In genomic region chr6:84579508-84579907, GRCm38 (mm10) we compare ENCODE assay signal across 20 mouse cellular contexts. TPM values are rescaled to one million over a fixed set of nuclear protein-coding genes. Genes with fewer than 3 reads are reported as not detected.
DNase-seq lines count a peak whose midpoint lies in the region; ATAC-seq lines count a peak whose summit lies in the region.
"Had no signal": no experiment of that assay in that cellular context is flagged by ENCODE, and none has a peak within 500 bp of the region (broad histone marks: within the 10 kb centered on the region; RNA-seq: fewer than 3 reads in every experiment).

No protein-coding gene starts in this region.

- no peak for DNase-seq in midbrain, embryonic 14.5 days
- DNase-seq in Muller cell, postnatal 12 days (ENCODE audit: inconsistent ontology term) = peak; percentile 42
- no peak for DNase-seq in urinary bladder, postnatal 14 days (ENCODE audit: low spot score)
- DNase-seq in layer of hippocampus, postnatal 14 days (ENCODE audit: low spot score in 2 of 2) = no peak
- no peak for DNase-seq in left cerebral cortex, postnatal 4 days
- DNase-seq: adrenal gland, adult 8-10 months; adrenal gland, postnatal 25 days; cerebellum, adult 11-12 months; gastrocnemius, postnatal 25 days had no signal

- H3K36me3 ChIP-seq in midbrain, embryonic 14.5 days (ENCODE audit: control insufficient read depth, insufficient read depth, low read length) = no peaks in the 10 kb centered on the region
- no peaks in the 10 kb centered on the region for H3K36me3 ChIP-seq in midbrain, embryonic 13.5 days
- peaks cover 92% of the 10 kb centered on the region for H3K36me3 ChIP-seq in limb, embryonic 12.5 days
- H3K36me3 ChIP-seq: forebrain, embryonic 12.5 days; forebrain, embryonic 15.5 days; heart, embryonic 12.5 days; heart, embryonic 15.5 days had no signal

- 0 out of 2 replicates have a peak overlapping the region, but pooled peaks have one; percentile 3 for H3K9ac ChIP-seq in midbrain, embryonic 14.5 days (replicated peaks; ENCODE audit: low read length)
- no peak overlapping the region for H3K9ac ChIP-seq in midbrain, embryonic 13.5 days (replicated peaks)
- H3K9ac ChIP-seq in limb, embryonic 12.5 days (replicated peaks) = peak overlapping the region; percentile 34; the same call in 1 of the 2 replicates
- H3K9ac ChIP-seq: embryonic facial prominence, embryonic 15.5 days; forebrain, embryonic 12.5 days; forebrain, embryonic 15.5 days; heart, embryonic 12.5 days; heart, embryonic 15.5 days; hindbrain, embryonic 13.5 days had no signal

- 69% methylated on average over 8 of the region's 8 CpGs for WGBS in midbrain, embryonic 14.5 days
- 65% methylated on average over 8 of the region's 8 CpGs for WGBS in midbrain, embryonic 13.5 days
- 58% methylated on average over 8 of the region's 8 CpGs for WGBS in limb, embryonic 12.5 days

- intact Hi-C loops in left cerebral cortex, postnatal 4 days (cut with DNase I) = no loop called here

- H3K9me3 ChIP-seq in midbrain, embryonic 14.5 days (ENCODE audit: control insufficient read depth, low read length) = no peaks in the 10 kb centered on the region
- no peaks in the 10 kb centered on the region for H3K9me3 ChIP-seq in midbrain, embryonic 13.5 days
- H3K9me3 ChIP-seq in limb, embryonic 12.5 days = no peaks in the 10 kb centered on the region
- H3K9me3 ChIP-seq: embryonic facial prominence, embryonic 15.5 days; forebrain, embryonic 12.5 days; forebrain, embryonic 15.5 days; heart, embryonic 12.5 days; heart, embryonic 15.5 days; hindbrain, embryonic 10.5 days; hindbrain, embryonic 13.5 days had no signal

- no peak for ATAC-seq in midbrain, embryonic 14.5 days (ENCODE audit: low FRiP score, low TSS enrichment)
- no peak for ATAC-seq in midbrain, embryonic 13.5 days
- ATAC-seq in limb, embryonic 12.5 days (ENCODE audit: insufficient number of reproducible peaks, insufficient read depth, low FRiP score, low TSS enrichment, low read depth) = no peak
- ATAC-seq: forebrain, embryonic 15.5 days; hindbrain, embryonic 16.5 days had no signal

- peaks cover 15% of the 10 kb centered on the region for H3K4me1 ChIP-seq in midbrain, embryonic 14.5 days (ENCODE audit: control insufficient read depth, insufficient read depth, low read length)
- peaks cover 19% of the 10 kb centered on the region for H3K4me1 ChIP-seq in midbrain, embryonic 13.5 days (replicated peaks)
- H3K4me1 ChIP-seq in limb, embryonic 12.5 days (replicated peaks) = peaks cover 95% of the 10 kb centered on the region

- no peak overlapping the region for H3K4me3 ChIP-seq in midbrain, embryonic 14.5 days (replicated peaks; ENCODE audit: low read depth, low read length)
- no peak overlapping the region for H3K4me3 ChIP-seq in midbrain, embryonic 13.5 days (replicated peaks)
- no peak overlapping the region for H3K4me3 ChIP-seq in limb, embryonic 12.5 days (replicated peaks)
- H3K4me3 ChIP-seq: embryonic facial prominence, embryonic 15.5 days; erythroblast, embryonic 14.5 days; forebrain, embryonic 12.5 days; forebrain, embryonic 15.5 days; heart, embryonic 12.5 days; heart, embryonic 15.5 days; hindbrain, embryonic 10.5 days; hindbrain, embryonic 13.5 days had no signal

- no peak overlapping the region for H3K27ac ChIP-seq in midbrain, embryonic 14.5 days (replicated peaks; ENCODE audit: low read depth, low read length)
- H3K27ac ChIP-seq in midbrain, embryonic 13.5 days = no peak overlapping the region
- H3K27ac ChIP-seq in limb, embryonic 12.5 days = peak overlapping the region; percentile 41; the same call in 1 of the 2 replicates
- H3K27ac ChIP-seq: embryonic facial prominence, embryonic 15.5 days; forebrain, embryonic 12.5 days; forebrain, embryonic 15.5 days; heart, embryonic 15.5 days; hindbrain, embryonic 10.5 days; hindbrain, embryonic 13.5 days had no signal

- peaks cover 47% of the 10 kb centered on the region for H3K27me3 ChIP-seq in midbrain, embryonic 14.5 days (ENCODE audit: control insufficient read depth, insufficient read depth, low read length)
- peaks cover 98% of the 10 kb centered on the region for H3K27me3 ChIP-seq in midbrain, embryonic 13.5 days
- H3K27me3 ChIP-seq in limb, embryonic 12.5 days = peaks cover 29% of the 10 kb centered on the region; the same call in 1 of the 2 replicates

- no peak overlapping the region for H3K4me2 ChIP-seq in midbrain, embryonic 14.5 days (ENCODE audit: low read length)
- H3K4me2 ChIP-seq in midbrain, embryonic 13.5 days (replicated peaks) = no peak overlapping the region
- H3K4me2 ChIP-seq in limb, embryonic 12.5 days = no peak overlapping the region; the same call in 1 of the 2 replicates
- H3K4me2 ChIP-seq: embryonic facial prominence, embryonic 15.5 days; forebrain, embryonic 12.5 days; forebrain, embryonic 15.5 days; heart, embryonic 12.5 days; heart, embryonic 15.5 days; hindbrain, embryonic 13.5 days had no signal

RNA-seq across cellular contexts. Expression of gene Cyp26b1, which starts 14.2 kb away (rescaled TPM):
- 21.9 and 29.5 TPM in 2 replicates for polyA plus RNA-seq in midbrain, embryonic 14.5 days (2014; fragmentation: Nextera tagmentation; extraction: Ambion mirVana)
- 12.6 and 14.7 TPM in 2 replicates for polyA plus RNA-seq in midbrain, embryonic 13.5 days (2015; fragmentation: Nextera tagmentation; extraction: Ambion mirVana)
- polyA plus RNA-seq in limb, embryonic 12.5 days (2016; fragmentation: Nextera tagmentation; extraction: Ambion mirVana) = 44.8 and 45.4 TPM in 2 replicates
- total RNA-seq in layer of hippocampus, postnatal 14 days (2021) = 10 to 100 TPM; 12.0 to 16.9 TPM
- 10 to 100 TPM; 28.9 to 29.7 TPM for total RNA-seq in left cerebral cortex, postnatal 4 days (2021)
- polyA plus RNA-seq: erythroblast, embryonic 14.5 days had no signal
